Mouse (Mus musculus) adrenal gland, adult (tissue): ENCODE measurements around the gene Mup18.
"Not testable (repeated sequence)": the region's sequence is repeated elsewhere in the genome, so short reads cannot be mapped to it uniquely, and the experiment has no call there.

Experiments used
- DNase-seq, 2 experiments: peaks; one replicate each; pipeline ENCODE4 v3.0.0; 2022 to 2023; ENCODE audit warnings: low spot score in 1 of 2; ENCODE audit not compliant: inconsistent age in 2 of 2

Mup18 gene

DNA sequence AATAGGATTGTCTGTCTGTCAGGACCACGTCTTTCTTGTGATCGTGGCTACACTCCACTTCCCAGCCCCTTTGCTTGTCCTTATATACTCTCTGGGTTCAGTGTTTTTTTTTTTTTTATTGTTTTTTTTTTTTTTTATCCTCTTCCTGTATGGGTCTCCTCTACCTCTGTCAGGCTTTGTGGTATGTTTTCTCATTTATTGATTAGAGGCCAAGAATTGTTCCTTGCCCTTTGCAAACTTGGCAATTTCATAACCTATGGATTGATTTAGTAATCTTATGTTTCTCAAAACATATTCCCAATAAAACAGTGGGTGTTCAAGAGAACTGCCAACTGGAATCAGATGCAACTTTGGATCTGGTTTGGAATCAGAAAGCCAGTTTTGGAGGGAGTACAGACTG lies at the start of gene Mup18:
Gene Mup18, minus strand, starts transcription at position 101 of the 400 bp plus-strand sequence.
- not testable (repeated sequence) for DNase-seq

DNA sequence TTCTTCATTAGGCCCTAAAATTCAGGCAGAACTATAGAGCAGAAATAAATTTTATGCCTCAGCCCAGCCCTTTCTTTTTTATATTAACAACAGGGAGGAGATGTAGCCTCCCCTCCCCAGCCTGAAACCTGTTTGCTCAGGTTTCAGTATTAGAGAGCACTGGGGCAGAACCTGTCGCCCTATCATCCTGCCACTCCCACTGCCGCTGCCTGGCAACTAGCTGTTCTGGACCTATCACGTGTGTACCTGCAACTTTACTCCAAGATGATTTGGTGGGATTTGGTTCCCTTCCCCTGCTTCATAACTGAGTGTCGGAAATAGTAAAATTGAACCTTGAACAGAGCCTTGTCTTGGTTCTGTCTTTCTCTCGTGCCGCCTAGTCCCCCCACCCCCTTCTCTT lies 40.4 kb upstream of the Mup18 start:
- peak in 1 of 2 experiments; percentile 13 for DNase-seq
